Mouse (Mus musculus) adrenal gland, postnatal 0 days (tissue): ENCODE results near the gene Lca5l. TPM values are rescaled to one million over a fixed set of nuclear protein-coding genes. Genes with fewer than 3 reads are reported as not detected.

ENCODE experiments used
- polyA plus RNA-seq: library from polyadenylated mRNA; unstranded; fragments of >200 nt; fragmentation: Nextera tagmentation; extraction: Ambion mirVana; gene quantifications from 2 replicates; pipeline ENCODE4 v1.2.1, GENCODE M21; 2015

Lca5l gene
- 2.0 and 2.7 TPM in 2 replicates for polyA plus RNA-seq

GRCm38 (mm10) chr16:96191531-96192506, at the start of gene Lca5l:
TSS of gene Lca5l (minus strand) at chr16:96192271.

DNA sequence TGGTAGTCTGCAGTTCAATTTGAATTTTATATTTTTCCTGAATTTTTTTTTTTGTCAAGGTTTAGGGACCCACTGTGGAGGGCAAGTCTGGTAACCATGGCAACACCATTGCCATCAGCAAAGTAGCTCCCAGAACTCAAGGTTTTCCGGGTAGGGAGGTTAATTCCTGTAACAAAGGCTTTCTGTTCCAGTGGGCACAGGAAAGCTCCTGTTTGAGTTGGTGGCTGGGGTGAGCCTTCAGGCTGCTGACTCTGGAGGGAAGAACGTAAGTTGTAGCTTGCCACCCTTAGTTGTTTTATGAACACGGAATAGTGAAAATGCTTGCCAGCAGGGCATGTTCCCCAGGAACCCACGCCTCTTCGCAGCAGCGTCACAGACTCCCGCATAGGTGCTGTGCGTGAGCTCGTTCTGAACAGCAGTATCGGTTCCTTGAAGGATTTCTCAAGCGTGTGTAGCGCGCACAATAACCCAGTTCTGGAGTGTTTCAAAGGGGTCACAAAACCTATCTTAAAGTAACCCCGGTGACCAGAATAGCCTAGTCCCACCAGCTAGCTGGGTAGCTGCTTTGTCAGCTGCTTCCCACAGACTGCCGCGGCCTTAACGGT, 43.4 kb upstream of the Lca5l start, which contains the start of gene B3galt5:
TSS of gene B3galt5 (plus strand) at position 436 of the 605 bp plus-strand sequence.

GRCm38 (mm10) chr16:96199913-96200701, 8.0 kb upstream of the Lca5l start, which contains the start of gene Sh3bgr:
TSS of gene Sh3bgr (plus strand) at chr16:96200450.

GRCm38 (mm10) chr16:96145110-96145800, 46.8 kb downstream of the Lca5l start, which contains the start of gene Wrb:
TSS of gene Wrb (plus strand) at chr16:96145407.

DNA sequence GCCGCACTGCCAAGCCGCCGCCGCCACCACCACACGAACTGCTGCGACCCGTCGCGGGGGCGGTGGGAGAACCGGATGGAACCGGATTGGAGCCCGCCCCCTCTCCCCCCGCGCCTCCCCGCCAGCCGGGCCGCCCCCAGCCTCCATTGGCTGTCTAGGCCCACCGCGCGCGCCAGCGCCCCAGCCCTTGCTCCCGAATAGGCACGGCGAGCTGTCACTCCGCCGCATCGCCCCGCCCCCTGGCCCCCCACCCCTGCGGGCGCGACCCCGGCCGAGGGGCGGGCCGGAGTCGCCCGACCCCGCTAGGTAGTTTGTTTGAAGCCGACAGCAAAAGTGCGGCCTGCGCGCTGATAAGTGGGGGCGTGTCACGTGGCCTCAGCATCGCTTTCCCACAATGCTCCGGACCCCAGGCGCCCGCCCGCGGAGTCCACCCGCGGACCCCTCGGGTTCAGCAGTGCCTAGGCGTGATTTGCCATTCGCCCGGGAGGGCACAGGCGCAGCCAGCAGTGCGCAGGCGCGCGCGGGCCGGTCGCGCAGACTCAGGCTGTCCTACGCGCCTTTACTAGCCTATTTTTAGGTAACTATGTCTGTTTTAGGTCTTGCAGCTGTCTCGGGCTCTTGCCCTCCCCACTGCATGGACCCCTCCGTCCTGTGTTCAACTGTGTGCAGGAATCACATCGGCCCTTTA, 64.3 kb downstream of the Lca5l start, which contains the start of gene Hmgn1:
TSS of gene Hmgn1 (minus strand) at position 73 of the 688 bp plus-strand sequence.

Other genes starting within 250 kb of the Lca5l start
- gene Psmg1, start 201.3 kb downstream of the Lca5l start, polyA plus RNA-seq = 62.0 and 72.0 TPM in 2 replicates
- gene Brwd1, start 109.7 kb downstream of the Lca5l start, polyA plus RNA-seq = 31.3 and 39.8 TPM in 2 replicates
- 270 and 302 TPM in 2 replicates for gene Hmgn1, start 64.5 kb downstream of the Lca5l start, polyA plus RNA-seq
- 42.6 and 47.3 TPM in 2 replicates for gene Wrb, start 46.9 kb downstream of the Lca5l start, polyA plus RNA-seq
- gene Sh3bgr, start 8.2 kb upstream of the Lca5l start, polyA plus RNA-seq = 5.7 and 8.8 TPM in 2 replicates
- 0.22 TPM in 1 of 2 replicates, not detected in the other for gene B3galt5, start 43.5 kb upstream of the Lca5l start, polyA plus RNA-seq